Mouse (Mus musculus) limb, embryonic 10.5 days (tissue): ENCODE results near the gene Lor. TPM values are rescaled to one million over a fixed set of nuclear protein-coding genes. Genes with fewer than 3 reads are reported as not detected.

Experiments
- microRNA-seq: library from miRNA; unstranded; fragments of <30 nt; microRNA quantifications from one replicate; pipeline ENCODE4, GENCODE M21; 2017
- polyA plus RNA-seq: library from polyadenylated mRNA; unstranded; fragments of >200 nt; fragmentation: Nextera tagmentation; extraction: Ambion mirVana; gene quantifications from 2 replicates; pipeline ENCODE4 v1.2.1, GENCODE M21; 2016

Gene Lor
- polyA plus RNA-seq, 1 experiment from 2014 or later, result 0.94 TPM

Small RNA genes within 50 kb of the gene (microRNA-seq; reads per million reads assigned to microRNA genes)
- not detected for gene Gm25145

Other genes with a start within 250 kb of the Lor start
- not detected in 2 replicates for gene Pglyrp3, start 68.6 kb downstream of the Lor start, polyA plus RNA-seq
- gene Prr9, start 40.8 kb upstream of the Lor start, polyA plus RNA-seq, result not detected in 2 replicates
- not detected in 2 replicates for gene Lelp1, start 59.6 kb upstream of the Lor start, polyA plus RNA-seq
- gene Sprr2a1, start 132.7 kb upstream of the Lor start, polyA plus RNA-seq, result not detected in 2 replicates
- gene Sprr2a2, start 132.8 kb upstream of the Lor start, polyA plus RNA-seq, result 0.21 TPM in 1 of 2 replicates, not detected in the other
- not detected in 2 replicates for gene Sprr2a3, start 202.3 kb upstream of the Lor start, polyA plus RNA-seq
- not detected in 2 replicates for gene Sprr2b, start 233.5 kb upstream of the Lor start, polyA plus RNA-seq